Mouse (Mus musculus) frontal cortex, postnatal 36 days (tissue): ENCODE data around the gene Dtd2.

Source experiments
- DNase-seq, 2 experiments: peaks; one replicate each; pipeline ENCODE4 v3.0.0; 2022; ENCODE audit warnings: low spot score in 2 of 2

The Dtd2 gene

DNA sequence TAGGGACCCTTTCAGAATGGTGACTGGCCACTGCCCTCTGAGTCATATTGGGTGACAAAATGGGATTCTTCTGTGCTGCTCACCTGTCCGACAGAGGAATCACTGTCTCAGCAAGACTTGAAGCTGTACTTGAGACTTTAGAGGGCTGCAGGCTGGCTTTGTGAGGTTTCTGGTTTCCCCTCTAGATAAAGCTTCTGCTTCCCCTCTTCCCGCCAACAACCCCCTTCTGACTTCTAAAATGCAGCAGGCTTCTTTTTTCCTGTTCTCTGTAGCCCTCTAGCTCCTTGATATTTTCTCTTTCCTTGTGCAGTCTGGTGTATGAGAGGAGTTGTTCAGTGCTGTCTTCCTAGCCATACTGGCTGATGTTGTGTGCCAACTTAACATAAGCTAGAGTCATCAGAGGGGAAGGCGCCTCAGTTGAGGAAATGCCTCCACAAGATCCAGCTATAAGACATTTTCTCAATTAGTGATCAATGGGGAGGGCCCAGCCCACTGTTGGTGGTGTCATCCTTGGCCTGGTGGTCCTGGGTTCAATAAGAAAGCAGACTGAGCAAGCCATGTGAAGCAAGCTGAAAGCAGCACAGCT, 21.0 kb downstream of the Dtd2 start:
- DNase-seq = no peak

DNA sequence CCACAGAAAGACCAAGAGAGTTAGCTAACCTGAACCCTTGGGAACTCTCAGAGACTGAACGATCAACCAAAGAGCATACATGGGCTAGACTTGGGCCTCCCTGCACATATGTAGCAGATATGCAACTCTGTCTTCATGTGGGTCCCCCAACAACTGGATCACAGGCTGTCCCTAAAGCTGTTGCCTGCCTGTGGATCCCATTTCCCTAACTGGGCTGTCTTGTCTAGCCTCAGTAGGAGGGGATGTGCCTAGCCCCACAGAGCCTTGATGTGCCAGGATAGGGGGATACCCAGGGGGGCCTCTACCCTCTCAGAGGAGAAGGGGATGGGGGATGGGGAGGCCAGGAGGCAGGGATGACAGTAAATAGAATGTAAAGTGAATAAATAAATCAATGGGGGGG, 22.7 kb downstream of the Dtd2 start:
- no peak for DNase-seq

DNA sequence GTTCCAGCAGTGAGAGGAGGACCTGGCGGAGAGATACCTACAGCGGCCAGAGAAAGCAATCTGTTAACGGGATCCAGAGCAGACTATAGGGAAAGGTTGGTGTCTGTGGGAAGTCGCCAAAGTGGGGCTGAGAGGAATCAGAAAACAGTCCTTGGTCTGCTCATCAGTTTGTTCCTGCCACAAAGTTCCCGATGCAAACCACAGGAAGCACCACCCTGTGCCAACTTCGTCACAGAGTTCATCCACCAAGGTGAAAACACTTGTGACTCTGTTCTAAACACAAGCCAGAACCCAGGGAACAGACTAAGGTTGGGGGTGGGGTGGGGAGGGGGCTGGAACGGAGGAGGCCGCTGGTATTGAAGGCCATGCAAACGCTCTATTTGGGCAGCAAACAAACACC, 29.8 kb downstream of the Dtd2 start:
- DNase-seq = no peak

- no peak for DNase-seq
These were observed 31.9 kb downstream of the Dtd2 start for GRCm38 (mm10) chr12:51974381-51974780.

- no peak for DNase-seq
These were observed 33.8 kb downstream of the Dtd2 start for GRCm38 (mm10) chr12:51972269-51973065.

DNA sequence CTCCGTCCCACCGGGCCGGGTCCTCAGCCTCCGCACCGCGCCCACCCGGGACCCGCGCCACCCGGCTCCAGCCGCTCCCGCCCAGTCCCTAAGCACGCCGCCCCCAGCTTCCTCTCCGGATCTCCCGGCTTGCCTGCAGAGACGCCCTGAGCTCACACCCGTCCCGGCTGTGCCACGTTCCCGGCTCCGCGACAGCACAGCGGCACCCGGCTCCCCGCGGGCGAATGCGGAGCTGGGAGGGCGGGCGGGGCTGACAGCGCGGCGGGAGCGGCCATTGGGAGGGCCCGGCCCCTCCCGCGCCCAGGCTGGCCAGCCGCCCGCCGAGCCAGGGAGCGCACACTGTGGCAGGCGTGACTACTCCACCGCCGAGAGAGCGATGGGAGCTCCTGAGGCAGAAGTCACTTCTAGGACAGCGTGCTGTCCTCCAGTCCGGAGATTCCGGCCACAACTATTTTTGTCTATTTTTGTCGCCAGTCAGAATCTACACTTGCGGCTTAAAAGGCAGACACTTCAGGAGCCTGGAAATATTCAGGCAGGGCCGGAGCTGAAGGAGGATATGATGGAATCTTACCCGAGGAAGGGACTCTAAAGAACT, 35.1 kb downstream of the Dtd2 start, which contains the start of gene Heatr5a:
Gene Heatr5a, minus strand, starts transcription at position 252 of the 595 bp plus-strand sequence.
- DNase-seq = peak; percentile 86 to 87

GRCm38 (mm10) chr12:51970352-51971069, 35.8 kb downstream of the Dtd2 start:
- no peak for DNase-seq

DNA sequence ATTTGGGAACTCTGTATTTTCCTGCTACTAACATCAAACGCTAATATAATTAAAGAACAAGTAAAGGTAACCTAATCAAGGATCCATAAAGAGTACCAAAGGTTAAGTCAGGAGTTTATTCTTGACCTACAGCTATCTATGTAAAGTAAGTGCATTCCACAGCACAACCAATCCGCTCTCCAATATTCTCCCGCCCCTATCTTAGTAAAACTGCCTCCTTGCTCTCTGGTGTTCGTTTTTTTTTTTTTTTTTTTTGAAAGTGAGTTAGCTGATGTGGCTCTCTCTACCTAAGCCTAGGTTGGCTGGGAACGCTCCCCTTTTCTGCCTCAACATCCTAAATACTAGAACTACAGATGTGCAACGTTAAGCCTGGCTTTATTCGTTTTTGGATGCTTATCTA, 36.4 kb downstream of the Dtd2 start:
- no peak for DNase-seq

- DNase-seq = no peak
These were observed 37.2 kb downstream of the Dtd2 start for GRCm38 (mm10) chr12:51969092-51969491.

DNA sequence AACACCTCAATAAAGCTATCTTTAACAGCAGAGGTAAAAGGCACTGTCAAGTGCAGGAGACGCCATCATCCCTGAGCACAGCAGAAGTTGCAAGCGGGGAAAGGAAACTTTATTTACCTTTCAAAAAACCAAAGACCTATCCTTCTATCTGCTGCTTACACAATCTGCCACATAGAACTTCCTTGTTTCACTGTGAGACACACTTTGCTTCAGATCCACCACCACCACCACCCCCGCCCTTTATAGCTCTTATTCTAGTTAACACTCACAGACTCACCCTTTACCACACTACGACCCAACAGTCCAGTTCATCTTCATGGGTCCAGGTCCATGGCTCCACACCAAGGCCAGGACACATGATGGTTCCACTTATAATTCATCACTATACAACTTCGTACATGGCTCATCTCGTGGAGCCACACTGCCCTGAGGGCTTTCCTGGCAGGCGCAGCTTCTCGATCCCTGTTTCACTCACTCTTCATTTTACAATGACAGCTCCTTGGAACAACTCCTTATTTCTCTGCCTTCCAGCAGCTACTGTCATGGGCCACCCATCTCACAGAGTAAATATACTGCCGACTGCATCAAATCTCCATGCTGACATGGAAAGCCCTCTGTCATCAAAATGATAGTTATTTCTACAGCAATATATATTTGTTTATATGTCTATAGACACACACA, 38.2 kb downstream of the Dtd2 start:
- no peak for DNase-seq

GRCm38 (mm10) chr12:51957626-51958025, 48.7 kb downstream of the Dtd2 start:
- DNase-seq = no peak

- DNase-seq = peak; percentile 24 to 31
These were observed 54.0 kb downstream of the Dtd2 start for GRCm38 (mm10) chr12:51952309-51952708.

GRCm38 (mm10) chr12:51947498-51947945, 58.8 kb downstream of the Dtd2 start:
- DNase-seq = peak; percentile 5 to 21

- DNase-seq = no peak
These were observed 61.0 kb downstream of the Dtd2 start for GRCm38 (mm10) chr12:51945331-51945730.

DNA sequence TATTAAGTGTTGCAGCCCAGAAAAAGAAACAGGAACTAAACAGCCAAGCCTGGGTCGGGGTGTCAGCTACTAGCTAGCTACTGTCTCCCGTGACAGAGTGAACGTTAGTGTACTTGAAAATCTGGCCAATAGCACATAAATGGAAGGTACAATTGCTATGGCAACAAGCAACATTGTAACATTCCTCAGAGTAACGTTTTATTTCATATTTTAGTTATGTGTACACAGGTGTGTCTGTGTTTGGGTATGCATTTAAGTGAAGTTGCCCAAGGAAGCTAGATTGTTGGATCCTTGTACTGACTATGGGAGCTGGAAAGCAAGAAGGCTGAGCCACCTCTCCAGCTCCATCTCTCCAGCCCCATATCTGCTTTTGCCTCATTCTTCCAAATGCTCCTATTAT, 66.5 kb downstream of the Dtd2 start:
- no peak for DNase-seq
